Mouse (Mus musculus) bone marrow, adult 2 months (tissue): ENCODE data around the gene Tasp1. TPM values are rescaled to one million over a fixed set of nuclear protein-coding genes. Genes with fewer than 3 reads are reported as not detected.
"Not testable (repeated sequence)": the region's sequence is repeated elsewhere in the genome, so short reads cannot be mapped to it uniquely, and the experiment has no call there.

ENCODE experiments used
- H3K27ac ChIP-seq: fragments of 200-500 bp; 2 replicates; pipeline ENCODE4 v1.5.1; 2012; ENCODE audit warnings: low read depth, mild to moderate bottlenecking, control low read depth, inconsistent platforms, low read length; ENCODE audit not compliant: control insufficient read depth, poor library complexity, insufficient read depth
- H3K4me1 ChIP-seq: fragments of 200-500 bp; 2 replicates; pipeline ENCODE4 v1.6.1; 2011; ENCODE audit warnings: low read length; ENCODE audit not compliant: control insufficient read depth, insufficient read depth
- H3K4me3 ChIP-seq: fragments of 200-500 bp; replicated peaks from 2 replicates; pipeline ENCODE3; 2011; ENCODE audit warnings: mild to moderate bottlenecking, low read depth, low read length, control low read depth; ENCODE audit not compliant: control insufficient read depth
- CTCF ChIP-seq: fragments of 200-500 bp; IDR thresholded peaks from 2 replicates; pipeline ENCODE4 v1.5.1; 2011; ENCODE audit warnings: low read length, control low read depth; ENCODE audit not compliant: control insufficient read depth, insufficient read depth
- POLR2A ChIP-seq: fragments of 200-500 bp; IDR thresholded peaks from 2 replicates; pipeline ENCODE4 v1.6.1; 2011; ENCODE audit warnings: low read depth, mild to moderate bottlenecking, control low read depth, low read length, borderline replicate concordance; ENCODE audit not compliant: control insufficient read depth
- WGBS: fragments of 180-500 bp; shearing (Covaris S2); methylation state at CpG from one replicate; pipeline ENCODE4 v1.1.7; 2018; 5-methylcytosine and 5-hydroxymethylcytosine counted together
- polyA plus RNA-seq: library from polyadenylated mRNA; stranded (reverse); fragments of >200 nt; gene quantifications from 2 replicates; pipeline ENCODE4 v1.2.4, GENCODE M21; 2011; ENCODE audit warnings: low replicate concordance; ENCODE audit not compliant: missing spikeins, insufficient read depth, insufficient read length

Tasp1 gene
- polyA plus RNA-seq, 1 experiment = 7.1 TPM

GRCm38 (mm10) chr2:140096034-140096433, 29.4 kb upstream of the Tasp1 start:
- Histone ChIP-seq H3K4me1 (no peaks in the 10 kb centered on the region), H3K4me3 (no peak overlapping the region), H3K27ac (no peak overlapping the region)
- WGBS = 77% methylated on average over 5 of the region's 5 CpGs
- TF ChIP-seq CTCF (no peak), POLR2A (no peak)

GRCm38 (mm10) chr2:140093433-140093832, 26.8 kb upstream of the Tasp1 start:
- WGBS = 89% methylated on average over 5 of the region's 5 CpGs
- no peak overlapping the region for H3K4me3 ChIP-seq
- no peak for TF ChIP-seq POLR2A
- no peak for TF ChIP-seq CTCF
- H3K4me1 ChIP-seq = no peaks in the 10 kb centered on the region
- no peak overlapping the region for H3K27ac ChIP-seq

GRCm38 (mm10) chr2:140084245-140084644, 17.6 kb upstream of the Tasp1 start:
- 77% methylated on average over 7 of the region's 7 CpGs for WGBS

GRCm38 (mm10) chr2:140080747-140081577, 14.4 kb upstream of the Tasp1 start:
- TF ChIP-seq POLR2A (no peak), CTCF (no peak)
- WGBS = 67% methylated on average over 11 of the region's 11 CpGs
- no peak overlapping the region for H3K27ac ChIP-seq
- H3K4me1 ChIP-seq = no peaks in the 10 kb centered on the region
- no peak overlapping the region for H3K4me3 ChIP-seq

More at GRCm38 (mm10) chr2:140084245-140084644, 17.6 kb upstream of the Tasp1 start:
- TF ChIP-seq CTCF (no peak), POLR2A (no peak)
- Histone ChIP-seq H3K4me1 (no peaks in the 10 kb centered on the region), H3K4me3 (no peak overlapping the region), H3K27ac (no peak overlapping the region)

- not testable (repeated sequence) for H3K4me1 ChIP-seq, H3K4me3 ChIP-seq
These were observed 12.7 kb upstream of the Tasp1 start for GRCm38 (mm10) chr2:140079284-140079683.

GRCm38 (mm10) chr2:140078600-140079280, 12.1 kb upstream of the Tasp1 start:
- TF ChIP-seq POLR2A = no peak
- TF ChIP-seq CTCF = no peak
- WGBS = 66% methylated on average over 6 of the region's 6 CpGs
- H3K4me3 ChIP-seq = no peak overlapping the region
- no peaks in the 10 kb centered on the region for H3K4me1 ChIP-seq
- no peak overlapping the region for H3K27ac ChIP-seq

More at GRCm38 (mm10) chr2:140079284-140079683, 12.7 kb upstream of the Tasp1 start:
- not testable (repeated sequence) for H3K27ac ChIP-seq

- Histone ChIP-seq H3K4me1 (no peaks in the 10 kb centered on the region), H3K27ac (no peak overlapping the region), H3K4me3 (no peak overlapping the region)
- TF ChIP-seq CTCF = no peak
- no peak for TF ChIP-seq POLR2A
- 53% methylated on average over 1 of the region's 1 CpGs for WGBS
These were observed 10.9 kb upstream of the Tasp1 start for GRCm38 (mm10) chr2:140077476-140077875.

GRCm38 (mm10) chr2:140075150-140075549, 8.5 kb upstream of the Tasp1 start:
- TF ChIP-seq POLR2A (no peak), CTCF (no peak)
- Histone ChIP-seq H3K27ac (no peak overlapping the region), H3K4me1 (no peaks in the 10 kb centered on the region), H3K4me3 (no peak overlapping the region)
- 62% methylated on average over 3 of the region's 3 CpGs for WGBS
